Mouse (Mus musculus): ENCODE results near the gene Klk1b8. TPM values are rescaled to one million over a fixed set of nuclear protein-coding genes. Genes with fewer than 3 reads are reported as not detected.
"Not testable (repeated sequence)": the region's sequence is repeated elsewhere in the genome, so short reads cannot be mapped to it uniquely, and the experiment has no call there.

Gene Klk1b8
- polyA plus RNA-seq, 1 experiment from 2014 or later: not detected

GRCm38 (mm10) chr7:43967058-43967457 lies 16.6 kb downstream of the Klk1b8 start:
- Histone ChIP-seq H3K4me3 (ENCODE audit: low read depth, low read length) (no peak overlapping the region), H3K9ac (ENCODE audit: low read depth, low read length) (no peak overlapping the region), H3K9me3 (replicated peaks; ENCODE audit: control insufficient read depth, low read length) (no peaks in the 10 kb centered on the region), H3K4me2 (no peak overlapping the region), H3K27me3 (ENCODE audit: control insufficient read depth, insufficient read depth, low read length) (no peaks in the 10 kb centered on the region), H3K36me3 (ENCODE audit: control insufficient read depth, insufficient read depth, low read length) (no peaks in the 10 kb centered on the region), H3K4me1 (ENCODE audit: control insufficient read depth, insufficient read depth, low read length) (no peaks in the 10 kb centered on the region), H3K27ac (ENCODE audit: low read depth, low read length) (no peak overlapping the region)
- 76% methylated on average over 3 of the region's 3 CpGs for WGBS (ENCODE audit: insufficient replicate concordance)
- no peak for ATAC-seq (replicated peaks; ENCODE audit: insufficient number of reproducible peaks, low FRiP score, low TSS enrichment)

- Histone ChIP-seq H3K27ac (ENCODE audit: low read depth, low read length) (no peak overlapping the region), H3K4me2 (no peak overlapping the region), H3K4me3 (ENCODE audit: low read depth, low read length) (no peak overlapping the region), H3K4me1 (ENCODE audit: control insufficient read depth, insufficient read depth, low read length) (no peaks in the 10 kb centered on the region), H3K27me3 (ENCODE audit: control insufficient read depth, insufficient read depth, low read length) (no peaks in the 10 kb centered on the region), H3K36me3 (ENCODE audit: control insufficient read depth, insufficient read depth, low read length) (no peaks in the 10 kb centered on the region), H3K9me3 (replicated peaks; ENCODE audit: control insufficient read depth, low read length) (no peaks in the 10 kb centered on the region), H3K9ac (ENCODE audit: low read depth, low read length) (no peak overlapping the region)
- no peak for ATAC-seq (replicated peaks; ENCODE audit: insufficient number of reproducible peaks, low FRiP score, low TSS enrichment)
- 80% methylated on average over 2 of the region's 2 CpGs for WGBS (ENCODE audit: insufficient replicate concordance)
Observed at GRCm38 (mm10) chr7:43967612-43968011, 17.1 kb downstream of the Klk1b8 start.

- not testable (repeated sequence) for H3K27ac ChIP-seq (ENCODE audit: low read depth, low read length); H3K36me3 ChIP-seq (ENCODE audit: control insufficient read depth, insufficient read depth, low read length); H3K4me3 ChIP-seq (ENCODE audit: low read depth, low read length); H3K9me3 ChIP-seq (replicated peaks; ENCODE audit: control insufficient read depth, low read length); H3K9ac ChIP-seq (ENCODE audit: low read depth, low read length); H3K27me3 ChIP-seq (ENCODE audit: control insufficient read depth, insufficient read depth, low read length); H3K4me2 ChIP-seq; H3K4me1 ChIP-seq (ENCODE audit: control insufficient read depth, insufficient read depth, low read length); ATAC-seq (replicated peaks; ENCODE audit: insufficient number of reproducible peaks, low FRiP score, low TSS enrichment)
- WGBS (ENCODE audit: insufficient replicate concordance): 68% methylated on average over 1 of the region's 1 CpGs
Observed at GRCm38 (mm10) chr7:43975761-43976160, 25.3 kb downstream of the Klk1b8 start, which contains the start of gene Klk1b9. Gene Klk1b9, plus strand, starts transcription at chr7:43976061.

- H3K27me3 ChIP-seq (ENCODE audit: control insufficient read depth, insufficient read depth, low read length): no peaks in the 10 kb centered on the region
- no peak overlapping the region for H3K9ac ChIP-seq (ENCODE audit: low read depth, low read length)
- H3K4me1 ChIP-seq (ENCODE audit: control insufficient read depth, insufficient read depth, low read length): no peaks in the 10 kb centered on the region
- H3K9me3 ChIP-seq (replicated peaks; ENCODE audit: control insufficient read depth, low read length): no peaks in the 10 kb centered on the region
- ATAC-seq (replicated peaks; ENCODE audit: insufficient number of reproducible peaks, low FRiP score, low TSS enrichment): no peak
- H3K36me3 ChIP-seq (ENCODE audit: control insufficient read depth, insufficient read depth, low read length): no peaks in the 10 kb centered on the region
- no peak overlapping the region for H3K4me3 ChIP-seq (ENCODE audit: low read depth, low read length)
- H3K4me2 ChIP-seq: no peak overlapping the region
- H3K27ac ChIP-seq (ENCODE audit: low read depth, low read length): no peak overlapping the region
Observed at GRCm38 (mm10) chr7:43985657-43986056, 35.2 kb downstream of the Klk1b8 start.

GRCm38 (mm10) chr7:43994821-43995220 lies 44.4 kb downstream of the Klk1b8 start:
- H3K4me1 ChIP-seq (ENCODE audit: control insufficient read depth, insufficient read depth, low read length); H3K27me3 ChIP-seq (ENCODE audit: control insufficient read depth, insufficient read depth, low read length); ATAC-seq (replicated peaks; ENCODE audit: insufficient number of reproducible peaks, low FRiP score, low TSS enrichment); H3K27ac ChIP-seq (ENCODE audit: low read depth, low read length); H3K4me2 ChIP-seq; H3K9ac ChIP-seq (ENCODE audit: low read depth, low read length); H3K36me3 ChIP-seq (ENCODE audit: control insufficient read depth, insufficient read depth, low read length); H3K4me3 ChIP-seq (ENCODE audit: low read depth, low read length); H3K9me3 ChIP-seq (replicated peaks; ENCODE audit: control insufficient read depth, low read length): not testable (repeated sequence)
- WGBS (ENCODE audit: insufficient replicate concordance): 80% methylated on average over 1 of the region's 1 CpGs

GRCm38 (mm10) chr7:43995577-43995976 lies 45.1 kb downstream of the Klk1b8 start, which contains the start of gene Klk1b11:
Gene Klk1b11, plus strand, starts transcription at chr7:43995877.
- not testable (repeated sequence) for H3K27ac ChIP-seq (ENCODE audit: low read depth, low read length); H3K4me1 ChIP-seq (ENCODE audit: control insufficient read depth, insufficient read depth, low read length); H3K36me3 ChIP-seq (ENCODE audit: control insufficient read depth, insufficient read depth, low read length); H3K9me3 ChIP-seq (replicated peaks; ENCODE audit: control insufficient read depth, low read length); H3K9ac ChIP-seq (ENCODE audit: low read depth, low read length); H3K4me2 ChIP-seq; ATAC-seq (replicated peaks; ENCODE audit: insufficient number of reproducible peaks, low FRiP score, low TSS enrichment); H3K4me3 ChIP-seq (ENCODE audit: low read depth, low read length); H3K27me3 ChIP-seq (ENCODE audit: control insufficient read depth, insufficient read depth, low read length)
- 74% methylated on average over 4 of the region's 4 CpGs for WGBS (ENCODE audit: insufficient replicate concordance)

Other genes starting within 250 kb of the Klk1b8 start
- 0.70 and 0.83 TPM in 2 replicates for gene Klk13, start 238.1 kb upstream of the Klk1b8 start, polyA plus RNA-seq (2014; fragmentation: Nextera tagmentation; extraction: Ambion mirVana)
- gene Klk12, start 181.8 kb upstream of the Klk1b8 start, polyA plus RNA-seq (2014; fragmentation: Nextera tagmentation; extraction: Ambion mirVana): not detected in 2 replicates
- gene Klk11, start 176.1 kb upstream of the Klk1b8 start, polyA plus RNA-seq (2014; fragmentation: Nextera tagmentation; extraction: Ambion mirVana): not detected in 2 replicates
- gene Klk10, start 169.6 kb upstream of the Klk1b8 start, polyA plus RNA-seq (2014; fragmentation: Nextera tagmentation; extraction: Ambion mirVana): 0.26 TPM in 1 of 2 replicates, not detected in the other
- not detected in 2 replicates for gene Klk9, start 158.8 kb upstream of the Klk1b8 start, polyA plus RNA-seq (2014; fragmentation: Nextera tagmentation; extraction: Ambion mirVana)
- 26.3 and 32.1 TPM in 2 replicates for gene Klk8, start 153.1 kb upstream of the Klk1b8 start, polyA plus RNA-seq (2014; fragmentation: Nextera tagmentation; extraction: Ambion mirVana)
- 0.09 TPM in 1 of 2 replicates, not detected in the other for gene Klk7, start 139.4 kb upstream of the Klk1b8 start, polyA plus RNA-seq (2014; fragmentation: Nextera tagmentation; extraction: Ambion mirVana)
- not detected in 2 replicates for gene Klk6, start 126.2 kb upstream of the Klk1b8 start, polyA plus RNA-seq (2014; fragmentation: Nextera tagmentation; extraction: Ambion mirVana)
- not detected in 2 replicates for gene Klk5, start 108.7 kb upstream of the Klk1b8 start, polyA plus RNA-seq (2014; fragmentation: Nextera tagmentation; extraction: Ambion mirVana)
- gene Klk4, start 69.5 kb upstream of the Klk1b8 start, polyA plus RNA-seq (2014; fragmentation: Nextera tagmentation; extraction: Ambion mirVana): not detected in 2 replicates
- not detected in 2 replicates for gene Klk15, start 16.9 kb upstream of the Klk1b8 start, polyA plus RNA-seq (2014; fragmentation: Nextera tagmentation; extraction: Ambion mirVana)
- gene Klk1b1, start 16.1 kb downstream of the Klk1b8 start, polyA plus RNA-seq (2014; fragmentation: Nextera tagmentation; extraction: Ambion mirVana): not detected in 2 replicates
- gene Klk1b9, start 25.4 kb downstream of the Klk1b8 start, polyA plus RNA-seq (2014; fragmentation: Nextera tagmentation; extraction: Ambion mirVana): not detected in 2 replicates
- gene Klk1b11, start 45.2 kb downstream of the Klk1b8 start, polyA plus RNA-seq (2014; fragmentation: Nextera tagmentation; extraction: Ambion mirVana): not detected in 2 replicates
- not detected in 2 replicates for gene Klk1b26, start 61.5 kb downstream of the Klk1b8 start, polyA plus RNA-seq (2014; fragmentation: Nextera tagmentation; extraction: Ambion mirVana)
- not detected in 2 replicates for gene Klk1b27, start 101.6 kb downstream of the Klk1b8 start, polyA plus RNA-seq (2014; fragmentation: Nextera tagmentation; extraction: Ambion mirVana)
- gene Klk1b21, start 151.7 kb downstream of the Klk1b8 start, polyA plus RNA-seq (2014; fragmentation: Nextera tagmentation; extraction: Ambion mirVana): not detected in 2 replicates
- gene Klk1b22, start 162.0 kb downstream of the Klk1b8 start, polyA plus RNA-seq (2014; fragmentation: Nextera tagmentation; extraction: Ambion mirVana): not detected in 2 replicates
- gene Klk1b16, start 186.1 kb downstream of the Klk1b8 start, polyA plus RNA-seq (2014; fragmentation: Nextera tagmentation; extraction: Ambion mirVana): not detected in 2 replicates
- gene Klk1b24, start 237.6 kb downstream of the Klk1b8 start, polyA plus RNA-seq (2014; fragmentation: Nextera tagmentation; extraction: Ambion mirVana): not detected in 2 replicates
- not detected in 2 replicates for gene Klk1b3, start 247.5 kb downstream of the Klk1b8 start, polyA plus RNA-seq (2014; fragmentation: Nextera tagmentation; extraction: Ambion mirVana)